Mouse (Mus musculus) mesoderm, embryonic 11.5 days (tissue): Measurements from ENCODE around the gene Reps2.

Source experiments
- DNase-seq: peaks from one replicate; pipeline ENCODE4 v3.0.0-alpha.2; 2012; ENCODE audit warnings: low read depth, low spot score

The Reps2 gene

DNA sequence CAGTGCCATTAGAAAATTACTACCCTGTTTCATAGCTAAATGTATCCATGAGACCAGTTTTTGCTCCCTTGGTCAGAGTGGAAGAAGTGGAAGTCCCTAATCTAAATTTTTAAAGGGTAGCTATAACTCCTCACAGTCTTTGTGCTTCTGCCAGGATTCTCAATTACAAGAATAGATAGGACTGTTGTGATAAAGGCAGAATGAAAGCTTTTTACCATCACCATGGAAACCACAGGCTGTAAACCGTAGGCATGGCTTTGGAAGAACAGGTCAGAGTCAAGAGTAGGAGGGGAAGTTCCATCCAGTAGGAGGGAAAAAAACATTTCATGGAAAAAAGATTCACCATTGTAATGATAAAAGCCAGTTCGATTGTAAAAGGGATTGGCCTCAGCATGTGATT is 147.0 kb downstream of the Reps2 start:
- peak; percentile 6 for DNase-seq

GRCm38 (mm10) chrX:162488630-162489029 is 154.8 kb downstream of the Reps2 start:
- no peak for DNase-seq

DNA sequence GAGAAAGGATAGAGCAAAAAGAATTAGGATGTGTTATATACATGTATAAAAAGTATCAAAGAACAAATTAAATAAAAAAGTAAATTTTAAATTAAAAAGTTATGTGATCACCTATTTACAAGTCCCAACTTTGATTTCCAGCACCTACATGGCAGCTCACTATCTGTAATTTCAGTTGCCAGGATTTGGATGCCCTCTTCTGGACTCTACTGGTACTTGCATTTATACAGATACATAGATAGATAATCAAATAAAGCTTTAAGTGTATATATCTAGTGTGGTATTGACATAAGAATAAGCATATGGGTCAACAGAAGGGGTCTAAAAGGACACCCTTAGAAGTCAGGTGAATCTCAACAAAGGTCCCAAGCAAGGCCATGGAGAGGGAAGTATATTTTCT is 155.7 kb downstream of the Reps2 start:
- DNase-seq: no peak

DNA sequence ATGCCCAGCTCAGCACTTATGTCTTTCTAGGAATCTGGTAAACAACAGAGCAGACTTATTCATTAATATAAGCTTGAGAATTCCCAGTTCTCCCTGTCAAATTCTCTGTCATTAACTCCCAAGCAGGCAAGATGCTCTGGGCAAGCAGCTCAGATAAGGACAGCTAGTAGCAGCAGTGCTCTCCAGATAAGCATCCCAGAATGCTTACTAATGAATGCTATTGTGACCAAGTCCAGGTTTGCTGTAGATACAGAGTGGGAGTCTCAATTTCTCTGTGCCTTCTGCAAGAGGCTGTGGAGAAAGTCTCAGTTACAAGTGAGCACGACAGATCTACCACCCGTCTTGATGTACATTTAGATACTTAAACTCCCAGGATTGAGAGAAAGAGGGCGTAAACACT is 173.2 kb downstream of the Reps2 start:
- DNase-seq: no peak

- no peak for DNase-seq
Observed at GRCm38 (mm10) chrX:162462156-162462555, 181.3 kb downstream of the Reps2 start.

- no peak for DNase-seq
Observed at GRCm38 (mm10) chrX:162456445-162456844, 187.0 kb downstream of the Reps2 start.

DNA sequence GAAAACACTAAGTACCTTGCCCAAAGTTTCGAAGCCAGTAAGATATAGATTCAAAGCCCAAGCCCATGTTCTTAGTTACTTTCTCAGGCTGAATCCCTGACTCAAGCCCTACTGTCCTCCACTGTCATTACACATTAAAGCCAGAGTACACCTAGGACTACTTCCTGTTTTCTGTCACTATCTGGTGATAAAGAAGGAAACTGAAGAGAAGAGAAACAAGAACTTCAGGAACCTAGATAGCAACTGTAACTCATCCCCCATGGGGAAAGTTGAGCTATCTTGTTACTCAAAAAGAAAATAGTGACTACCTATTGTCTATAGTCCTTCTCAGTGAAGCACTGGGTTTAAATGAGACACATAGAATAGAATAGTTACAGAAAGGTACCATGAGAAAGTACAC is 188.1 kb downstream of the Reps2 start:
- DNase-seq: no peak

DNA sequence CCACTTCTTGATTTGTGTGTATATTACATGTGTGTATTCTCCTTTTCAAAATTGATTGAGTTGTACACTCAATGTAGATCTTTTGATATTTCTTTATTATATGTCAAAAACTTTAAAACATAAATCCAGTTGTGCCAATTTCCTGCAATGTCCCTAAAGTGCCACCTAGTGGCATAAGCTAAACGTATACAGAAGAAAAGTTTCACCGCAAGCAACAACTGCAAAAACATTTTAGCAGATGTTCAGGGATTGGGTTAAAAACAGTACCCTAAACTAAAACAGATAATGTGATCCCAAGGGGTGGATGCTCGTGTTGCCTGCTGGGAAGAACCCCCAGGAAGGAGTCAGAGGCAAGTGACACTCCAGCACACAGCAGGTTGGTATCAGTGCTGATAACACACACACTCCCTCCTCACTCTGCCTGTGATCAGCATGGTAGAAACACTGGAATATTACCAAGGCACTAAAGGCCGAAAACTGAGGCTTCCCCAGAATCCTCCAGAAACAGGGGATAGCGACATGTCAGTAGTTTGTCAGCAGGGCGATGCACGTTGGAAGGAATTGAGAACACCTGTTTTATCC is 189.5 kb downstream of the Reps2 start:
- DNase-seq: no peak

GRCm38 (mm10) chrX:162452642-162453041 is 190.8 kb downstream of the Reps2 start:
- no peak for DNase-seq

DNA sequence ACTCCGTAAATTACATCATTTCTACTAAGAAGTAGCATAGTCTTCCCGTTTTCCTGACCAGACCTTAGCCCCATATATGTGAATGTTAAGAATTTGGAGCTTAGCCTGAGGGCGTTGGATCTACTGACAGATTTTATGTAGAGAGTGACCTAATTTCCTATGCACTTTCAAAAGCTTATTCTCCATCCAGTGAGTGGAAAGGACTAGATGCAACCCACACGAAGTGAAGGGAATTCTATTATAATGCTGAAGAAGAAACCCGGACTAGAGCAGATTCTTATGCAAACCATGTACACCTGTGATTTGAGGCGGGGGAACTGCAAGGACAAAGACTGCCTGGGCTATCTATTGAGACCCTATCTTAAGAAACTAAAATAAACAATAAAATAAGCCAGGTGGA is 195.5 kb downstream of the Reps2 start:
- no peak for DNase-seq

DNA sequence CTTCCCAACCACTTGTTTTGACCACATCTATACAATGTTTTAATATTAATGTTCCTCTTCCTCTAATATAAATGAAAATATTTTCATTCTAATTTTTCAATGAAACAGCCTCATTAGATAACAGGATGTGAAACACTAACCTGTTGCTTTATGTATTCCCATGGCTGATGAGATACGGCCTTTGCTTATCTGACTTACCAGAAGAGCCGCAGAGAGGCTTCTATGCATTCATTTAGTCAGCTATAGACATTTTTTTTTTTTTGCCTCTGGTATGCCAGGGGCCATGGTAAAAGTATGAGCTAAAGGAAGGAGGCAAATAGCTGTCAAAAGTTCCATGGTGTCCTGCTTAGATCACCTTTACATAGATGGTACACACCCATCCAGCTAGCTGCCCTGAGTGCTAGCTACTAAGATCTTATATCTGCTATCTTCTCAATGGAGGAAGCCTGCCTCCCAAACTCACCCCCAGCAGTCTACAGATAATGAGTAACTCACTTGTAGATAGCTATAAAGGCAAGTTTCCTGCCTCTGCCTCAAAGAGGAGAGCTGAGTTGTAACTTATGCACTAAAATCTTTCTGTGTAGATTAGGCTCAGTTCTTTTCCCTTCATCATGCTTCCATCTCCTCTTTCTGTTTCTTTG is 196.7 kb downstream of the Reps2 start:
- DNase-seq: no peak

DNA sequence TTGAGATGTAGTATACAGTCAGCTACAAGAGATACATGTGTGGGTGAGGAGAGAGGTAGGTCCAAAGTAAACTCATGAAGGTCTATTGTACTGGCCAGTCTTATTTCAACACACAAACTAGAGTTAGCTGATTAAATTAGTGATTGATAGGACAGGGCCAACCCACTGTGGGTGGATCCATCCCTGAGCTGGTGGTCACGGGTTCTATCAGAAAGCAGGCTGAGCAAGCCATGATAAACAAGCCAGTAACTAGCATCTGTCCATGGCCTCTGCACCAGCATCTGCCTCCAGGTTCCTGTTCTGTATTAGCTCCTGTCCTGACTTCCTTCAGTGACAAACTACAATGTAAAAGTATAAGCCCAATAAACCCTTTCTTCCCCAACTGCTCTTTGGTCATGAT is 200.1 kb downstream of the Reps2 start:
- no peak for DNase-seq

DNA sequence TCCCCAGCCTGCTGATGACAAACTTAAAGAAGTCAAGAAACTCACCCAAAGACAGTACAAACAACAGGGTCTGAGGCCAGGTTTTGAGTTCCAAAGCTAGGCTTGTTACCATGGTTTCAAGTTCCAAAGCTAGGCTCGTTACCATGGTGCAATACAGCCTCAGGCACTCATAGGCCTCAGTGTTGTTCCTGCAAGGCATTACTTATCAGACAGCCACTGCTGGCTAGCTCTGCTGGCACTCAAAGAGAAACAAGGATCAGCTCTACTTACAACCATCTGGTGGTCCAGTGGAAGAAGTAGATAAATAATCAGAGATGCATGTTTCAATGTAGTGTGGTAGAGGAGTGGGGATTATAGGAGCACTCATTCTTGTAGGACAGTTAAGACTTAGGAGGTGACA is 200.5 kb downstream of the Reps2 start:
- peak; percentile 9 for DNase-seq

GRCm38 (mm10) chrX:162432776-162433543 is 210.5 kb downstream of the Reps2 start:
- no peak for DNase-seq

DNA sequence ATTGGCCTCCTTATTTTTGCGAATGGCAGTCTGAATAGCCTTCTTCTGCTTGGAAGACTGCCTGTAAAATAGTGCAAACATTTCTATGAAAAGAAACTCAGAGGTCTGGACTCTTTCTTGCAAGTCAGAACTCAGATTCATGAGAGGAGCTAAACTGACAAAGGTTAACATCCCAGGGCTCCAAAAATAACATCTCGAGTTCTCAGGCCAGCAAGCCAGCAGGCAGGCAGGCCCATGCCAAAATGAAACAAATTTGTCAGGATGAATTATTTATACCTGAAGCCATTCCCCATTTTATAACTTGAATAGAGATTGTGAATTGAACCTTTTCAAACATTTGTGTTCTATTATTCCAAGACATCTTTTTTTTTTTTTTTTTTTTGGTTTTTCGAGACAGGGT is 215.8 kb downstream of the Reps2 start:
- DNase-seq: no peak

GRCm38 (mm10) chrX:162419431-162419830 is 224.0 kb downstream of the Reps2 start:
- DNase-seq: no peak

- DNase-seq: no peak
Observed at GRCm38 (mm10) chrX:162413124-162413523, 230.3 kb downstream of the Reps2 start.

DNA sequence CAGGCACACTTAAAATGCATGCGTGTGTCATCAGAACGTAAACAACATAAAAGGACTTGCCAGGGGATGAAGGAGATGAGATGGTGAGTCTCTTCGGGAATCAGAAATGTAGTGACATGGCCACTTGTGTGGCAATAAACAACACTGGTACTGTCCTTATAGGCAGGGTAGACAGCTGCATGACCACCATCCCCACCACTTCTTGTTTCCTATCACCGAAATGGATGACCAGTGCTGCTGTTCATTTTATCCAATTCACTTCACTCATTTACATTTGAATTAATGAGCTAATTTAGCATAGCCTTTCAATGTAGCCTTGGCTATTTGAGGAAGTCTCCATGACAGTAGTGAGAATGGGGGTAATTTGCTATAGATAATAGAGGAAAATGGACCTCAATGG is 236.2 kb downstream of the Reps2 start:
- DNase-seq: no peak

- DNase-seq: no peak
Observed at GRCm38 (mm10) chrX:162402487-162402886, 241.0 kb downstream of the Reps2 start.

DNA sequence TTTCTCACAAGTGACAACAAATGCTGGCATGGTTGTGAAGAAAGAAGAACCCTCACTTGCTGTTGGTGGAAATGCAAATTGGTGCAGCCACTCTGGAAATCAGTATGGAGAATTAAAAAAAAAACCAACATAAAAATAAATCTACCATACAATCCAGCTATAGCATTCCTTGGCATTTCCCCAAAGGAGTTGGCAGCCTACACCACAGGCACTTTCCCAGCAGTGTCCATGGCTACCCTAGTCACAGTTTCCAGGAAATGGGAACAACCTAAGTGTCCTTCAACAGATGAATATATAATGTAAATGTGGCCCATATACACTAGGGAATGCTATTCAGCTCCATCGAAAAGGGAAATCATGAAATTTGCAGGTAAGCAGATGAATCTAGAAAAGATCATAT is 262.7 kb downstream of the Reps2 start:
- DNase-seq: no peak

- no peak for DNase-seq
Observed at GRCm38 (mm10) chrX:162363206-162363605, 280.2 kb downstream of the Reps2 start.
